Mouse (Mus musculus) stomach, embryonic 16.5 days (tissue): ENCODE results near the gene Kcnj4. TPM values are rescaled to one million over a fixed set of nuclear protein-coding genes. Genes with fewer than 3 reads are reported as not detected.

Experiments used
- ATAC-seq: fragments of 200-750 bp; cut with Nextera tagmentation; 2 replicates; pipeline ENCODE4 v1.8.0; 2017; ENCODE audit warnings: moderate number of reproducible peaks, moderate TSS enrichment; ENCODE audit not compliant: insufficient read depth, low FRiP score
- H3K27ac ChIP-seq: fragments of 300-500 bp; sonication (generic); 2 replicates; pipeline ENCODE4 v1.5.1; 2014; ENCODE audit warnings: low read length
- H3K27me3 ChIP-seq: fragments of 300-500 bp; sonication (generic); 2 replicates; pipeline ENCODE4 v1.6.1; 2014; ENCODE audit warnings: low read length, control low read depth, mixed read lengths; ENCODE audit not compliant: control insufficient read depth, insufficient read depth
- H3K36me3 ChIP-seq: fragments of 300-500 bp; sonication (generic); 2 replicates; pipeline ENCODE4 v1.6.1; 2014; ENCODE audit warnings: low read length; ENCODE audit not compliant: control insufficient read depth, insufficient read depth
- H3K4me1 ChIP-seq: fragments of 300-500 bp; sonication (generic); 2 replicates; pipeline ENCODE4 v1.6.1; 2014; ENCODE audit warnings: low read length, control low read depth, mixed read lengths; ENCODE audit not compliant: control insufficient read depth, insufficient read depth
- H3K4me2 ChIP-seq: fragments of 300-500 bp; sonication (generic); 2 replicates; pipeline ENCODE4 v1.6.1; 2014; ENCODE audit warnings: low read depth, low read length, mixed read lengths
- H3K4me3 ChIP-seq: fragments of 300-500 bp; sonication (generic); replicated peaks from 2 replicates; pipeline ENCODE4 v1.5.1; 2014; ENCODE audit warnings: mild to moderate bottlenecking, low read length
- H3K9ac ChIP-seq: fragments of 300-500 bp; sonication (generic); 2 replicates; pipeline ENCODE4 v1.6.1; 2014; ENCODE audit warnings: low read length
- H3K9me3 ChIP-seq: fragments of 300-500 bp; sonication (generic); replicated peaks from 2 replicates; pipeline ENCODE4 v1.6.1; 2016; ENCODE audit warnings: low read length, control low read depth; ENCODE audit not compliant: control insufficient read depth
- WGBS: fragments of 180-500 bp; shearing (Covaris S2); extraction: QIAGEN DNeasy Blood & Tissue Kit; methylation state at CpG from one replicate; pipeline ENCODE4 v1.1.7; 2014; 5-methylcytosine and 5-hydroxymethylcytosine counted together
- microRNA-seq: library from miRNA; unstranded; fragments of <30 nt; microRNA quantifications from one replicate; pipeline ENCODE4, GENCODE M21; 2016
- polyA plus RNA-seq: library from polyadenylated mRNA; unstranded; fragments of >200 nt; fragmentation: Nextera tagmentation; extraction: Ambion mirVana; gene quantifications from 2 replicates; pipeline ENCODE4 v1.2.1, GENCODE M21; 2015

Kcnj4 gene
- polyA plus RNA-seq, 1 experiment from 2014 or later = not detected

DNA sequence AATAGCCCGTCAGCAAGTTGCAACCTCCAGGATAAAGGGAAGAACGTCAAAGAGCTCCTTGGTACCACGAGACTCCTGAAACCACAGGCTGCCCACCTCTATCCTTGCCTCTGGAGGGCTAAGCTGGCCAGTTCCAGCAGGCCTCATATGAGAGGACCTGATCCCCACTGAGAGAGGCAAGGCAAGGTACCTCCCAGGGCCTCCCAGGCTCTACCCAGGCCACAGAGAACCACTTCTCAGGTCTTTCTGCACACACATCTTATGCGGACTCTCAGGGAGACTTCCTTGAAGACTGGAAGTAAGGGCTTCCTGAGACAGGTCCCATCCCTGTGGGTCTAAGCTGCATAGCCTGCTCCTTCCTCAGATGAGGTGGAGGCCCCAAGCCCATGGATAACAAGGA is 65.7 kb downstream of the Kcnj4 start:
- H3K4me1 ChIP-seq = peaks cover 47% of the 10 kb centered on the region
- peaks cover 6% of the 10 kb centered on the region; the same call in 1 of the 2 replicates for H3K36me3 ChIP-seq
- WGBS = 74% methylated on average over 4 of the region's 4 CpGs
- H3K27ac ChIP-seq = no peak overlapping the region
- no peak for ATAC-seq
- H3K4me3 ChIP-seq = no peak overlapping the region
- no peaks in the 10 kb centered on the region for H3K27me3 ChIP-seq
- no peaks in the 10 kb centered on the region for H3K9me3 ChIP-seq
- peak overlapping the region; percentile 98 for H3K9ac ChIP-seq
- no peak overlapping the region for H3K4me2 ChIP-seq

- no peak overlapping the region for H3K4me2 ChIP-seq
- WGBS = 60% methylated on average over 8 of the region's 8 CpGs
- no peak overlapping the region for H3K4me3 ChIP-seq
- H3K27ac ChIP-seq = 0 out of 2 replicates have a peak overlapping the region, but pooled peaks have one; percentile 6
- peaks cover 6% of the 10 kb centered on the region; the same call in 1 of the 2 replicates for H3K36me3 ChIP-seq
- ATAC-seq = no peak
- H3K4me1 ChIP-seq = peaks cover 47% of the 10 kb centered on the region
- H3K27me3 ChIP-seq = no peaks in the 10 kb centered on the region
- H3K9ac ChIP-seq = peak overlapping the region; percentile 0; the same call in 1 of the 2 replicates
- no peaks in the 10 kb centered on the region for H3K9me3 ChIP-seq
Observed at GRCm38 (mm10) chr15:79438816-79439215, 66.2 kb downstream of the Kcnj4 start.

- 0 out of 2 replicates have a peak overlapping the region, but pooled peaks have one; percentile 6 for H3K27ac ChIP-seq
- no peak overlapping the region for H3K4me3 ChIP-seq
- no peak for ATAC-seq
- H3K36me3 ChIP-seq = peaks cover 6% of the 10 kb centered on the region; the same call in 1 of the 2 replicates
- H3K27me3 ChIP-seq = no peaks in the 10 kb centered on the region
- H3K4me2 ChIP-seq = no peak overlapping the region
- peaks cover 49% of the 10 kb centered on the region for H3K4me1 ChIP-seq
- peak overlapping the region; percentile 0; the same call in 1 of the 2 replicates for H3K9ac ChIP-seq
- no peaks in the 10 kb centered on the region for H3K9me3 ChIP-seq
- WGBS = 71% methylated on average over 6 of the region's 6 CpGs
Observed at GRCm38 (mm10) chr15:79438209-79438810, 66.7 kb downstream of the Kcnj4 start.

- Histone ChIP-seq H3K4me2 (no peak overlapping the region), H3K27me3 (no peaks in the 10 kb centered on the region), H3K27ac (no peak overlapping the region), H3K9ac (no peak overlapping the region), H3K4me1 (peaks cover 53% of the 10 kb centered on the region), H3K36me3 (peaks cover 6% of the 10 kb centered on the region; the same call in 1 of the 2 replicates), H3K9me3 (no peaks in the 10 kb centered on the region), H3K4me3 (no peak overlapping the region)
- 81% methylated on average over 12 of the region's 12 CpGs for WGBS
- no peak for ATAC-seq
Observed at GRCm38 (mm10) chr15:79437541-79438208, 67.4 kb downstream of the Kcnj4 start.

GRCm38 (mm10) chr15:79436481-79436921 is 68.5 kb downstream of the Kcnj4 start:
- H3K4me2 ChIP-seq = no peak overlapping the region
- H3K4me3 ChIP-seq = no peak overlapping the region
- H3K27me3 ChIP-seq = no peaks in the 10 kb centered on the region
- WGBS = 58% methylated on average over 7 of the region's 7 CpGs
- ATAC-seq = no peak
- H3K36me3 ChIP-seq = peaks cover 6% of the 10 kb centered on the region; the same call in 1 of the 2 replicates
- no peak overlapping the region for H3K9ac ChIP-seq
- H3K9me3 ChIP-seq = no peaks in the 10 kb centered on the region
- peaks cover 53% of the 10 kb centered on the region for H3K4me1 ChIP-seq
- H3K27ac ChIP-seq = no peak overlapping the region

DNA sequence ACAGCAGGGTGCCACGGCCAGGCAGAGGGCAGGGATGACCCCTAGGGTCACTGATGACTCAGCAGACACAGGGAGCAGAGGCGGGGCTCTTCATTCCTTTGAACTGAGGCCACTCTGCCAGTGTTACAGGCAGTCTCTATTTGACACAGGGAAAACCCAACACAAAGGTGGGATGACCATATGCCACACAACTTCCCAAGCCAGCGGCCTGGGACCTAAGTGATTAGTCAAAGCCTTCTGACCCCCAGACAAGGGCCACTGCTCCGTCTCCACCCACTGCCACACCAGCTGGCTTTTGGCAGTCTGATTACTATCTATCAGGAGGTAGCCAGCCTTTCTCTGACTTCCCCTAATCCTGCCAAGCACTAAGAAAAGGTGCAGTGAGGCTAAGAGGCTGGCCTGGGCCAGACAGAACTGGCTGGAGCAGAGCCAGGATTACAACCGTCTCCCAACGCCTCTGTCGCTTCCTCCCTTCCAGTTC is 69.8 kb downstream of the Kcnj4 start:
- Histone ChIP-seq H3K27ac (peak overlapping the region; percentile 15; the same call in 1 of the 2 replicates), H3K36me3 (peaks cover 10% of the 10 kb centered on the region; the same call in 1 of the 2 replicates), H3K4me1 (peaks cover 53% of the 10 kb centered on the region), H3K27me3 (no peaks in the 10 kb centered on the region), H3K9me3 (no peaks in the 10 kb centered on the region), H3K4me2 (no peak overlapping the region), H3K4me3 (no peak overlapping the region), H3K9ac (no peak overlapping the region)
- no peak for ATAC-seq
- WGBS = 45% methylated on average over 7 of the region's 7 CpGs

Small RNA genes within 50 kb of the gene (microRNA-seq; reads per million reads assigned to microRNA genes)
- gene Gm44302 = not detected

Other genes starting within 250 kb of the Kcnj4 start
- 7.1 and 7.3 TPM in 2 replicates for gene Baiap2l2, start 219.7 kb downstream of the Kcnj4 start, polyA plus RNA-seq
- gene Pla2g6, start 176.9 kb downstream of the Kcnj4 start, polyA plus RNA-seq = 15.6 and 20.9 TPM in 2 replicates
- 5.2 and 6.2 TPM in 2 replicates for gene Maff, start 158.6 kb downstream of the Kcnj4 start, polyA plus RNA-seq
- gene Tmem184b, start 101.7 kb downstream of the Kcnj4 start, polyA plus RNA-seq = 52.7 and 59.6 TPM in 2 replicates
- 34.5 and 35.0 TPM in 2 replicates for gene Csnk1e, start 49.7 kb downstream of the Kcnj4 start, polyA plus RNA-seq
- gene Kdelr3, start 11.2 kb upstream of the Kcnj4 start, polyA plus RNA-seq = 109 and 111 TPM in 2 replicates
- 39.6 and 42.0 TPM in 2 replicates for gene Ddx17, start 41.5 kb upstream of the Kcnj4 start, polyA plus RNA-seq
- 2.4 and 2.8 TPM in 2 replicates for gene Dmc1, start 99.9 kb upstream of the Kcnj4 start, polyA plus RNA-seq
- gene Fam227a, start 153.7 kb upstream of the Kcnj4 start, polyA plus RNA-seq = 0.92 and 1.1 TPM in 2 replicates
- 48.0 and 48.1 TPM in 2 replicates for gene Cby1, start 154.0 kb upstream of the Kcnj4 start, polyA plus RNA-seq
- 231 and 236 TPM in 2 replicates for gene Tomm22, start 165.6 kb upstream of the Kcnj4 start, polyA plus RNA-seq
- 16.1 and 16.6 TPM in 2 replicates for gene Josd1, start 182.7 kb upstream of the Kcnj4 start, polyA plus RNA-seq
- gene Gtpbp1, start 185.6 kb upstream of the Kcnj4 start, polyA plus RNA-seq = 24.0 and 24.6 TPM in 2 replicates
- 4.1 and 4.4 TPM in 2 replicates for gene Sun2, start 237.3 kb upstream of the Kcnj4 start, polyA plus RNA-seq